Mouse (Mus musculus) neural tube, embryonic 15.5 days (tissue): ENCODE data around the gene Ipcef1. TPM values are rescaled to one million over a fixed set of nuclear protein-coding genes. Genes with fewer than 3 reads are reported as not detected.

ENCODE experiments used
- ATAC-seq: fragments of 200-750 bp; cut with Nextera tagmentation; 2 replicates; pipeline ENCODE4 v1.8.0; 2017; ENCODE audit warnings: mild to moderate bottlenecking, moderate TSS enrichment, moderate library complexity; ENCODE audit not compliant: low FRiP score
- H3K27ac ChIP-seq: fragments of 300-500 bp; sonication (generic); replicated peaks from 2 replicates; pipeline ENCODE4 v1.5.1; 2015; ENCODE audit warnings: mild to moderate bottlenecking, inconsistent platforms
- H3K27me3 ChIP-seq: fragments of 300-500 bp; sonication (generic); replicated peaks from 2 replicates; pipeline ENCODE4 v1.6.1; 2015; ENCODE audit warnings: inconsistent platforms
- H3K36me3 ChIP-seq: fragments of 300-500 bp; sonication (generic); 2 replicates; pipeline ENCODE4 v1.6.1; 2015; ENCODE audit warnings: inconsistent platforms
- H3K4me1 ChIP-seq: fragments of 300-500 bp; sonication (generic); 2 replicates; pipeline ENCODE4 v1.6.1; 2015; ENCODE audit warnings: inconsistent platforms
- H3K4me2 ChIP-seq: fragments of 300-500 bp; sonication (generic); 2 replicates; pipeline ENCODE4 v1.6.1; 2015; ENCODE audit warnings: inconsistent platforms, mild to moderate bottlenecking, moderate library complexity
- H3K4me3 ChIP-seq: fragments of 300-500 bp; sonication (generic); replicated peaks from 2 replicates; pipeline ENCODE4 v1.5.1; 2015; ENCODE audit warnings: mild to moderate bottlenecking, inconsistent platforms
- H3K9ac ChIP-seq: fragments of 300-500 bp; sonication (generic); replicated peaks from 2 replicates; pipeline ENCODE4 v1.6.1; 2015; ENCODE audit warnings: mild to moderate bottlenecking, inconsistent platforms
- H3K9me3 ChIP-seq: fragments of 300-500 bp; sonication (generic); replicated peaks from 2 replicates; pipeline ENCODE4 v1.6.1; 2016; ENCODE audit warnings: inconsistent platforms
- WGBS: fragments of 180-500 bp; shearing (Covaris S2); methylation state at CpG from one replicate; pipeline ENCODE4 v1.1.7; 2015; ENCODE audit warnings: mixed read lengths; 5-methylcytosine and 5-hydroxymethylcytosine counted together
- polyA plus RNA-seq: library from polyadenylated mRNA; unstranded; fragments of >200 nt; fragmentation: Nextera tagmentation; extraction: Ambion mirVana; gene quantifications from 2 replicates; pipeline ENCODE4 v1.2.1, GENCODE M21; 2015

Ipcef1 gene
- polyA plus RNA-seq, 1 experiment from 2014 or later, result 2.7 TPM

DNA sequence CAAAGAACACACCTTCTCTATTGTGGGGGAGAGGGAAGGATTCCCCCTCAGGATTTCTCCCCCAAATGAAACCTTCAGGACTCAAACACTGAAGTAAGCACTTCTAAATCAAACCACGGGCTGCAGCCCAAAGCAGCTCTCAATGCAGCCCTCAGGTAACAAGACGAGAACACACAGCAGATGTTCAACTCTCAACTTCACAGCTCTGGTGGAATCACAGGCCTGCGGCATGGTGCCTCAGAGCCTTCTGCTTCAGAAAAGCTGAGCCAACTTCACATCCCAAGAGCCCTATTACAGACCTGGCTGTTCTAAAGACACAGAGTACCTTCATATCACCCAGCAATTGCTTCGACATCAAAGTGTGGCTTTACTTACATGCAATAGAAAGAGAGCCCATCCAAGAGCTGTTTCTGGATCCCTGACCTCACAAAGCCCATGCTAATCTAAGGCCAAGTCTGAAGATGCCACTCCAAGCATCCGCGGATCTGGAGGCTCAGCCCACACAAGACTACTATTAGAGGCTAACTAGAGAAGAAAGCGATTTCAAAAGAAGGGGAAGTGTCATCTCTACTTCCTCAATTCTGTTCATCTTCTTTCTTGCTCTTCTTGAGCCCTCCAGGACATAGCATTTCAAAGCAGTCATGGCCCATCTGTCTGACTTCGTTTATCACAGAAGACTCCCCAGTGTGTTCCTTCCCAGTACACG lies 11.6 kb upstream of the Ipcef1 start:
- no peak overlapping the region for H3K27ac ChIP-seq
- H3K4me1 ChIP-seq, result no peaks in the 10 kb centered on the region
- 82% methylated on average over 9 of the region's 9 CpGs for WGBS
- H3K4me3 ChIP-seq, result no peak overlapping the region
- no peak overlapping the region for H3K9ac ChIP-seq
- no peak overlapping the region for H3K4me2 ChIP-seq
- H3K27me3 ChIP-seq, result no peaks in the 10 kb centered on the region
- ATAC-seq, result no peak
- H3K9me3 ChIP-seq, result no peaks in the 10 kb centered on the region
- no peaks in the 10 kb centered on the region for H3K36me3 ChIP-seq

DNA sequence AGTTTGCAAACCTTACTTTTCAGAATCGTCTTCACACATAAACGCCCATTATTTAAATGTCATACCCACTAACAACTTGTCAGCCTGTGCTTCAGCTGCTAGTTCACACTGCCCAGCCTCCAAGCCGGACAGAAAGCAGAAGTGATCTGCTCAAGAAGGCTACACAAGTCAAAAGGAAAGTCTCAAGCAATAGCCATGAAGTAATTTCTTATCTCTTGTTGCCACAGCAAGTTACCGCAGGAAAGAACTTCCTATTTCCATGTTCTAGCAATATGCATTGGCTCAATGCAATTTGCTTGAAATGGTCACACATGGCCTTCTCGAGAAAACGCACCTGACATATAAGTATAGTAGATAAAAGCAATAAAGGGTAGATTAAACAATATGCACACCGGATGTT lies 10.7 kb upstream of the Ipcef1 start:
- no peak for ATAC-seq
- no peaks in the 10 kb centered on the region for H3K9me3 ChIP-seq
- H3K4me1 ChIP-seq, result no peaks in the 10 kb centered on the region
- no peaks in the 10 kb centered on the region for H3K27me3 ChIP-seq
- H3K4me3 ChIP-seq, result no peak overlapping the region
- no peak overlapping the region for H3K9ac ChIP-seq
- no peak overlapping the region for H3K27ac ChIP-seq
- WGBS, result 91% methylated on average over 7 of the region's 7 CpGs
- no peaks in the 10 kb centered on the region for H3K36me3 ChIP-seq
- no peak overlapping the region for H3K4me2 ChIP-seq

DNA sequence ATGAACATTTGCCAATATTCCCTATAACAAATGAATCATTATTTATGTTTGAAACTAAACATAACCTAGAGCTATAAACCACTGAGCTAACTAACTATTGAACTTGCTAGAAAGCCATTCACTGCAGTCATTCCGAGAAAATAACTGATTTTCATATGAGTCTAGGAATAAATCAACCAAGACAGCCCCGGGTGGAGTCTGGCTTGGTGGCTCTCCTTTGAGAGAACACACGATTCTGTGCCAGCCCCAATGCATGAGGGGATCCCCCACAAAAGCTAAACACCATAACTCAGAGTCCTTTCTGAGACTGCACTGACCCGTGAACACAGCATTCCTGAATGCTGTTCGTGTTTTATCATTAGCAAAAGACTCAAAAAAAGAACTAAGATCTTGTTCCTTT lies 8.0 kb upstream of the Ipcef1 start:
- no peak overlapping the region for H3K9ac ChIP-seq
- no peak for ATAC-seq
- H3K4me1 ChIP-seq, result no peaks in the 10 kb centered on the region
- no peaks in the 10 kb centered on the region for H3K36me3 ChIP-seq
- no peak overlapping the region for H3K4me2 ChIP-seq
- H3K4me3 ChIP-seq, result no peak overlapping the region
- H3K27me3 ChIP-seq, result no peaks in the 10 kb centered on the region
- no peak overlapping the region for H3K27ac ChIP-seq
- H3K9me3 ChIP-seq, result no peaks in the 10 kb centered on the region
- 33% methylated on average over 5 of the region's 5 CpGs for WGBS

DNA sequence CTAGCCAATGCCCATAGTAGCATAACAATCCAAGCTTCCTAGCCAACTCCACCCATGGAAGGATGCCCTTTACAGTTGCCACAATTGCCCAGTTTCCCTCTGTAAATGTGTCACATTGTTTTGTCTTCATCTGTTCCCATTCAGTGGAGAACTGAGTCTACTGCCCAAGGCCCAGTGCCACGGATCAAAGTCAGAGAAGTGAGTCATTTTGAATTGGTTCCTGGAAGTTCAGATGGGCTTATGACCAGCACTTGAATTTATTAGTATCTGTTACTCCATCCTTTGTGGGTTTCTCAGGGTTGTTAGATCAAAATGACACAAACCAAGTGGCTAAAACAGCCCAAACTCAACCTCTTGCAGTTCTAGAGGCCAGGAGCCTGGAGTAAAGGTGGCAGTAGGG lies 5.3 kb upstream of the Ipcef1 start:
- H3K4me2 ChIP-seq, result no peak overlapping the region
- no peak overlapping the region for H3K27ac ChIP-seq
- H3K9me3 ChIP-seq, result no peaks in the 10 kb centered on the region
- no peak overlapping the region for H3K9ac ChIP-seq
- peaks cover 4% of the 10 kb centered on the region; the same call in 1 of the 2 replicates for H3K4me1 ChIP-seq
- WGBS, result 81% methylated on average over 1 of the region's 1 CpGs
- no peak overlapping the region for H3K4me3 ChIP-seq
- no peaks in the 10 kb centered on the region for H3K36me3 ChIP-seq
- no peaks in the 10 kb centered on the region for H3K27me3 ChIP-seq
- ATAC-seq, result no peak

DNA sequence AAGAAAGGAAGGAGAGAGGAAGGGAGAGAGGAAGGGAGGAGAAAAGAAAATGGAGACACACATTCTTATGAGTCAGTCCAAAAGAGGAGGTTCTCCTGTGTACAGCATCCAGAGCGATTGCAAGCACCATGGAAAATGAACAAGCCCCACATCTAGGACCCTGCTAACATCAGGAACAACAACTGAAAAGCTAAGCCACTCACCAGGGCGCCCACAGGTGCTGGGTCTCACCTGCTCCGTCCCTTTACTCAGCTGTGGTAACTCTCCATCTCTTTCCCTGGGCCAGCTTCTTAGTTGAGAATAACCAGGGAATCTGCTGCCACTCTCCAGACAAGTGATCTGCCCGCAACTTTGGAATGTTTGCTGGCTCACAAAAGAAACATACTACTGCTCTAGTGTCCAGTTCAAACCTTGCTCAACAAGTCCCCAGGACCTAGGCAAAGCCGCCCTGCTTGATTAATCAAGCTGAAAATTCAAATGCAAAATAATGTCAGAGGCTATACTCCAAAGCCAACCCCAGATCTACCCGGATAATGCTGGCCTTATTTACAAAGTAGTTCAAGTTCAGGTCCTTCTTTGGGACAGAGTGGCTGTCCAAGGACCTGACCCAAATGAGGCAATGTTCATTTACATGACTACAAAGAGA lies 2.4 kb upstream of the Ipcef1 start:
- H3K9me3 ChIP-seq, result no peaks in the 10 kb centered on the region
- no peak overlapping the region for H3K27ac ChIP-seq
- H3K4me2 ChIP-seq, result no peak overlapping the region
- H3K27me3 ChIP-seq, result no peaks in the 10 kb centered on the region
- H3K4me3 ChIP-seq, result no peak overlapping the region
- WGBS, result 84% methylated on average over 6 of the region's 6 CpGs
- H3K9ac ChIP-seq, result no peak overlapping the region
- ATAC-seq, result no peak
- H3K36me3 ChIP-seq, result no peaks in the 10 kb centered on the region
- peaks cover 8% of the 10 kb centered on the region for H3K4me1 ChIP-seq

DNA sequence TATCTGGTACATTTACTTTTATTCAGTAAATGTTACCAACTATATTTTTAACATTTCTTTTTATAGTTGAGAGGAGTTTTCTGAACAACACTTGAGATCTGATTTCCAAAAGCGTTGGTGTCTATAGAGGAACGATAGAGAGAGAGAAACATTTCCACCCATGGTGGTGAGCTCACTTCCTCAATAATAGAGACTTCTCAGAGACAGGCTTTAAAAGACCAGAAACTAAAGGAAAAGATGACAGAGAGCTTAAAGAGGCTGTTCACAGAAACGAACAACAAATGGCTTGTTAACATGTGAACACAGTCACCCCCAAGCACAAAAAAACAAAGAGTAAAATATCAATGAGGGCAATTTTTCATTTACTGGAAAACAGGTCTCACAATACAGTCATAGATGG lies 2.4 kb downstream of the Ipcef1 start:
- 74% methylated on average over 3 of the region's 3 CpGs for WGBS
- Histone ChIP-seq H3K27me3 (no peaks in the 10 kb centered on the region), H3K36me3 (no peaks in the 10 kb centered on the region), H3K4me1 (peaks cover 12% of the 10 kb centered on the region), H3K4me3 (no peak overlapping the region), H3K4me2 (no peak overlapping the region), H3K9me3 (no peaks in the 10 kb centered on the region), H3K27ac (no peak overlapping the region), H3K9ac (no peak overlapping the region)
- ATAC-seq, result no peak

DNA sequence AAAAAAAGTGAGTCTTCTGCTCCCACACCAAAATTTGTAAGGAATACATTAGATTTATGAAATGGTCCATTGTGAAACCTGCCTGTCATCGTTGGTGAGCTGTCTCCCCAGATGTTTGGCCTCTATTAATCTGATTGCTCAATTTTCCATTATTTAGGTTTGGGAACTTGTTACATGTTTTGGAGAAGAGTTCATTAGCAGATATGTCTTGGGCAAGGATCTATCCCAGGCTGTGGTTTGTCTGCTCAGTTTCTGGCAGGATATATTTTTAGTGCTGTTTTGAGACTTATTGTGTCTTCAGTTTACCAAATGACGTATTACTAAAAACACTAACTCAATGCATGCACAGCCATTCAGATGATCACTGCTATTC lies 4.4 kb downstream of the Ipcef1 start:
- H3K27ac ChIP-seq, result no peak overlapping the region
- WGBS, result 78% methylated on average over 2 of the region's 2 CpGs
- no peaks in the 10 kb centered on the region for H3K9me3 ChIP-seq
- no peak for ATAC-seq
- H3K4me1 ChIP-seq, result peaks cover 12% of the 10 kb centered on the region
- no peaks in the 10 kb centered on the region for H3K36me3 ChIP-seq
- no peak overlapping the region for H3K9ac ChIP-seq
- no peak overlapping the region for H3K4me2 ChIP-seq
- H3K27me3 ChIP-seq, result no peaks in the 10 kb centered on the region
- no peak overlapping the region for H3K4me3 ChIP-seq

DNA sequence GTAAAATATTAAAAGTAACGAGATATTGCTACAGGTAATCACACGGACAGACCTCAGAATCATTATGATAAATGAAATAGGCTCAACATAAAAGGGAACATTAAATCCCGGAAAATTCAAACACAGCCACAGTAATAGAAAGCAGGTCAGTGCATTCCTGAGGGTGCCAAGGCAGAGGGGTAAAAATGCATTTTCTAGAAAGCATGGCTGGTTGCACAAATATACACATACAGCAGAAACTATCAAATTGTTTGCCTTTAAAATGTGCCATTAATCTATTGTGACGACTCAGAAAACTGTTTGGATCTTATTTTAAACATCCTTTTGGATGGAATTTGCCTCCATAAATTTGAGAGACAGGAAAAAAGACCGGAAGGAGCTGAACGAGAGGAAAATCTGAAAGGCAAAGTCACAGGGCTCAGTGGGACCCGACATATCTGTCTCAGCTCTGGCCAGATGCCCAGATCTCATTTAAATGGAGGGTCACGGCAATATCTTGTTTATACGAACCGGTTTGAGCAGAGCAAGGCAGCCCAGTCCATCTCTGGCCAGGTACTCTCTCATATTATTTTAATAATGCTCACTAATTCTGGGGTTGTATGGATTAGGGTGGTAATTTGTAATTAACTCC lies 4.9 kb downstream of the Ipcef1 start:
- H3K27me3 ChIP-seq, result no peaks in the 10 kb centered on the region
- no peak overlapping the region for H3K4me3 ChIP-seq
- ATAC-seq, result no peak; the same call in 1 of the 2 replicates
- no peaks in the 10 kb centered on the region for H3K36me3 ChIP-seq
- H3K9ac ChIP-seq, result no peak overlapping the region
- 0 out of 2 replicates have a peak overlapping the region, but pooled peaks have one; percentile 11 for H3K4me2 ChIP-seq
- H3K9me3 ChIP-seq, result no peaks in the 10 kb centered on the region
- peaks cover 7% of the 10 kb centered on the region for H3K4me1 ChIP-seq
- 39% methylated on average over 10 of the region's 10 CpGs for WGBS
- H3K27ac ChIP-seq, result no peak overlapping the region

DNA sequence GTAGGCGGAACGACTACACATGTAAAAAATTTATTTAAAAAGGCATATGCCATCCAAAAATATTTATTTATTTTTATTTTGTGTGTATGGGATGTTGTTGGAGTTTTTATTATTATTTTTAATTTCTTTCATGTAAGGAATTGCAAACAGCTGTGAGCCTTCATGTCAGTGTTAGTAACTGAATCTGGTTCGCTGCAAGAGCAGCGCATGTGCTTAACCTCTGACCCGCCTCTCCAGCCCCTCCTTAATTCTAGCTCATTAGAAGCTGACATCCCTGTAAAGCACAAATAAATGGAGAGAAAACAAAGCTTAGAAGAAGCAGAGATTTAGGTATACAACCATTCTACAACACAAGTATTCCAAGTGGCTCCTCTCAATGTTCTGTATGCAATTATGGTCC lies 8.4 kb downstream of the Ipcef1 start:
- H3K36me3 ChIP-seq, result no peaks in the 10 kb centered on the region
- 78% methylated on average over 5 of the region's 5 CpGs for WGBS
- 0 out of 2 replicates have a peak, but pooled peaks cover 4% of the 10 kb centered on the region for H3K4me1 ChIP-seq
- ATAC-seq, result no peak
- H3K9me3 ChIP-seq, result no peaks in the 10 kb centered on the region
- no peak overlapping the region for H3K4me2 ChIP-seq
- no peak overlapping the region for H3K4me3 ChIP-seq
- H3K27ac ChIP-seq, result no peak overlapping the region
- no peak overlapping the region for H3K9ac ChIP-seq
- H3K27me3 ChIP-seq, result no peaks in the 10 kb centered on the region

DNA sequence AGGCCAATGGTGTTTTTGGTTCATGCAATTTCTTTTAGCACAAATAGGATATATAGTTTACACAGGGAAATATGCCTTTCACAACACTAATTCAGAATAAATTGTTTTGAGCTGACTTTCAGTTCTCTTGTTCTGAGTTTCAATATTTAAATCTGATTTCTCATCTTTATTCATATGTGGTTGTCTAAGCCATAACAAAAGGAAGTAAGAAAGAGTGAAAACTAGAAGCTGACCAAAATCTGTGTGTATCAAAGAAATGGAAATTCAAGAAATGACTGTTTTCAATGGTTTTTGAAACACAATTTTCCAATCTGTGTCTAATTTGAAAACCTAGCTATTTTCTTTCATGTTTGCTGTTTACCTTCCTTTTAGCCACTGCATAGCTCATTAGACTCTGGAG lies 11.2 kb downstream of the Ipcef1 start:
- Histone ChIP-seq H3K4me1 (no peaks in the 10 kb centered on the region), H3K27ac (no peak overlapping the region), H3K4me3 (no peak overlapping the region), H3K27me3 (no peaks in the 10 kb centered on the region), H3K4me2 (no peak overlapping the region), H3K9me3 (no peaks in the 10 kb centered on the region), H3K36me3 (no peaks in the 10 kb centered on the region), H3K9ac (no peak overlapping the region)
- no peak for ATAC-seq

DNA sequence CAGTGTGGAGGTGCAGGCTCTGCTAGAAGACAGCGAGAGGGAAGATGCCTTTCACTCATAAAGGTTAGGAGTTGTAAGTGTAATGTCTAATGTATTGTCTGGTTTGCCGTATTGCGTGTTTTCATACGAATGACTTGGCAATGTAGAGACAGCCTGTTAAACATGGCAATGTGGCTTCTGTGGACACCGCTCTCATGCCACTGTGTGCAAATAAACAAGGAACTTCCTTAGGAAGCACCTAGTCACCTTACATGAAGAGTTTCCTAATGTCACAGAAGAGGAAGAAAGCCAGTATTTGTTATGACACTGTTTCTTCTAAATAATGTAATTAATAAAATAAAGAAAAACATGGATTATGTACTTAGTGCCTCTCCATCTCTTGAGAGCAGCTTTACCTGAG lies 15.1 kb downstream of the Ipcef1 start:
- 90% methylated on average over 5 of the region's 5 CpGs for WGBS

DNA sequence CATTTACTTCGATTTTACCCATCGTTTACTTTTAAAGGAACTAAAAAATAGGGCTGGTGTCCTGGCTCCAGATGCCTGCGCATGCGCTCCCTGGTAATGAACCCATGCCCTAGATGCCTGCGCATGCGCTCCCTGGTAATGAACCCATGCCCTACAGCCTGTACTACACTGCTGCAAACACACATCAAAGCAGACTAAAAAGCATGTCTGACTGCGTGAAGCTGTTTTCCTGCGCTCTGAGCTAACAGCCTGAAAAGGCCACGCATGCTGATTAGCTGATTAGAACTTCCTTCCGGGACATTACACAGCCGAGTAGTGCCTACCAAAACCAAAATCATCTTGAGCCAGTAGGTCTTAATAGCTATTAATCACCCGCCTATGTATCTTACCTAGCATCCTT lies 16.7 kb downstream of the Ipcef1 start:
- H3K4me1 ChIP-seq, result no peaks in the 10 kb centered on the region
- no peak overlapping the region for H3K4me3 ChIP-seq
- no peak overlapping the region for H3K9ac ChIP-seq
- no peak overlapping the region for H3K27ac ChIP-seq
- no peaks in the 10 kb centered on the region for H3K9me3 ChIP-seq
- no peaks in the 10 kb centered on the region for H3K36me3 ChIP-seq
- peak; percentile 85 for ATAC-seq
- H3K27me3 ChIP-seq, result no peaks in the 10 kb centered on the region
- peak overlapping the region; percentile 25 for H3K4me2 ChIP-seq
- 57% methylated on average over 12 of the region's 12 CpGs for WGBS

More for the DNA sequence above, 15.1 kb downstream of the Ipcef1 start:
- Histone ChIP-seq H3K9me3 (no peaks in the 10 kb centered on the region), H3K4me2 (no peak overlapping the region), H3K36me3 (no peaks in the 10 kb centered on the region), H3K27ac (no peak overlapping the region), H3K4me1 (no peaks in the 10 kb centered on the region), H3K4me3 (no peak overlapping the region), H3K9ac (no peak overlapping the region), H3K27me3 (no peaks in the 10 kb centered on the region)
- no peak for ATAC-seq
